Mouse (Mus musculus) embryonic fibroblast, embryonic 13.5 days (primary cell): ENCODE results near the gene Taf15. TPM values are rescaled to one million over a fixed set of nuclear protein-coding genes. Genes with fewer than 3 reads are reported as not detected.
A peak's percentile ranks its signal among the peaks of the same experiment; 100 is the strongest.

Experiments
- H3K27ac ChIP-seq: 2 replicates; pipeline ENCODE4 v1.5.1; 2012; ENCODE audit warnings: low read length, control low read depth, inconsistent platforms; ENCODE audit not compliant: insufficient read depth
- H3K4me1 ChIP-seq: 2 replicates; pipeline ENCODE4 v1.6.1; 2011; ENCODE audit warnings: low read length; ENCODE audit not compliant: control insufficient read depth, insufficient read depth
- H3K4me3 ChIP-seq: 2 replicates; pipeline ENCODE4 v1.5.1; 2011; ENCODE audit warnings: mild to moderate bottlenecking, control low read depth, low read length; ENCODE audit not compliant: insufficient read depth
- CTCF ChIP-seq: IDR thresholded peaks from 2 replicates; pipeline ENCODE4 v1.5.1; 2011; ENCODE audit warnings: mild to moderate bottlenecking, control low read depth, low read length, moderate library complexity, borderline replicate concordance; ENCODE audit not compliant: insufficient read depth
- POLR2A ChIP-seq: IDR thresholded peaks from 2 replicates; pipeline ENCODE4 v1.6.1; 2011; ENCODE audit warnings: low read depth, mild to moderate bottlenecking, control low read depth, low read length, moderate library complexity
- polyA plus RNA-seq: library from polyadenylated mRNA; stranded (reverse); fragments of >200 nt; gene quantifications from 2 replicates; pipeline ENCODE4 v1.2.4, GENCODE M21; 2011; ENCODE audit warnings: low read depth; ENCODE audit not compliant: missing spikeins, insufficient read length

The Taf15 gene
- polyA plus RNA-seq: 191 and 263 TPM in 2 replicates

DNA sequence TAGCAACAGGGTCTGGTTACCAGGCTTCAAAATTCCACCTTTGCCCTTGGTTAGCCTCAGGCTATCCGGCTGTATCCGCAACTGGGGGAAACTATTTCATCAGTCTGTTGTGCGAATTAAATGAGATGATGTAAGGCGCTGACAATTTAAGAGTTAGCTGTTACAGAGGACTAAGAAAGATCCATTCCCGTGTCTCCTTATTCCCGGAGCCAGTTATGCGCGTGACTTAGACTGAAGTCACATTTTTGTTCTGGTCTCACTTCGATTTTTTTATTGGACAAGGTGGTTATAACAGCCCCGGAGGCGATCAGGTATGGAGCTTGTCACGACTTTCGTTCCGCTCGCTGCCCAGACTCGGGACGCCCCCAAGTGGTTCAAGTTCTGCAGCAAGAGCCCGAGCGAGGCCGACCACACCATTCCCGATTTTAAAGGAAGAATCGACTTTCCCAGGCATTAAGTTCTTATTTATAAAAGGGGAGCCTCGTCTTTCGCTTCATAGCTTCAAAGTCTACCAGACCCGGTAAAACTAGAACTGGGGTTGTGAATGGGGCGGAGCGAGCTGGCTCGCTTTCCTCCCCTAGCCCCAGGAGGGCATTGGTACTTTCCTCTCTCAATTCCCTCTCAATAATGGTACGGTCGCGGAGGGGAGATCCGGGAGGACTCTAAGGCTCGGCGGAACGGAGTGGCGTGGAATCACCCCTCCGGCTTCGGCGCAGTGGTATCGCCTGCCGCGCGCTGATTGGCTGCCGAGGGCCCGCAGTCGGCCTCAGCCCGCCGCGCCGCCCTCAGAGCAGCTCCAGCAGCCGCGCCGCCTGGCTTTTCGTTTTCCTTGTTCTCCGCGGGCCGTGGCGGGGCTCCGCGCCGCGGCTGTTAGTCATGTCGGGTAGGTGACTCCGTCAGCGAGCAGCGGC, at the start of gene Taf15:
TSS of gene Taf15 (plus strand) at position 763 of the 911 bp plus-strand sequence.
- TF ChIP-seq POLR2A (peak; percentile 87), CTCF (peak; percentile 45)
- Histone ChIP-seq H3K4me1 (peaks cover 3% of the 10 kb centered on the region; the same call in 1 of the 2 replicates), H3K27ac (peak within 1 kb of the TSS; percentile 96), H3K4me3 (peak within 1 kb of the TSS; percentile 96)

DNA sequence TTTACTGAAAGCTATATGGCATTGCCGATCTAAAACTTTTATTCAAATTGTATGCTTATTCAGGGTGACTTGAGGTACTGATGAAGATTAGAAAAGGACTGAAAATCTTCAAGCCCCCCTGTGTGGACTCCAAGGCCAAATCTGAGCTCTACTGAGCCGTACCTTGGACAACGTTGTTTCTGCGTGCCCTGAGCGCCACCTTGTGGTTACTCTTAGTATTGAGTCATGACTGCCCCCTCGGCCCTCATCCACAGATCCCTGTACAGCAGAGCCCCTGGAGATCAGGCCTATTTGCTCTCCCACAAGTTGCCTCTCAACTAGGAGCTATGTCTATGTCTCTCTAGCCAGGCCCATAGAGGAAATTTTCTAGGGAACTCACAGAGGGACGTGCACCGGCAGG, 48.2 kb upstream of the Taf15 start:
- no peak overlapping the region for H3K4me3 ChIP-seq
- H3K27ac ChIP-seq: no peak overlapping the region
- TF ChIP-seq POLR2A (no peak), CTCF (peak; percentile 96)
- H3K4me1 ChIP-seq: no peaks in the 10 kb centered on the region

DNA sequence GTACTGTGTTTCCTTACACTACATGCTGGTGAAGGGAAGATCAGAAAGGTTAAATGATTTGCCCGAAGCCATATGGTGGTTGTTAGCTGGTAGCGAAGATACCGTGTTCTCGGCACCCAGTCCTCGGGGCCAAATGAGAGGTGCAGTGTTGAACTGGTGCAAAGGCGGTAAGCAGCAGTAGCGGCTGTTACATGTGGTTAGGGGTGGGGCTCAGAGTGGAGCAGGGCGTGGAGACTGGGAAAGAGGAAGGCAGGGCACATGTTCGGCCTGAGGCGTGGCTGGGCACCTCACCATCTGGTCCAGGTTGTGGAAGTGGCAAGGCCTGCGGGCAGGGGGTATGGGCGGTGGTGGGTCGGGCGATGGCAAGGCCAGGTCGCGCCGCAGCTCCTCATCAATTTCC, 45.9 kb upstream of the Taf15 start:
- Histone ChIP-seq H3K4me1 (no peaks in the 10 kb centered on the region), H3K4me3 (no peak overlapping the region), H3K27ac (no peak overlapping the region)
- TF ChIP-seq CTCF (no peak), POLR2A (no peak)

DNA sequence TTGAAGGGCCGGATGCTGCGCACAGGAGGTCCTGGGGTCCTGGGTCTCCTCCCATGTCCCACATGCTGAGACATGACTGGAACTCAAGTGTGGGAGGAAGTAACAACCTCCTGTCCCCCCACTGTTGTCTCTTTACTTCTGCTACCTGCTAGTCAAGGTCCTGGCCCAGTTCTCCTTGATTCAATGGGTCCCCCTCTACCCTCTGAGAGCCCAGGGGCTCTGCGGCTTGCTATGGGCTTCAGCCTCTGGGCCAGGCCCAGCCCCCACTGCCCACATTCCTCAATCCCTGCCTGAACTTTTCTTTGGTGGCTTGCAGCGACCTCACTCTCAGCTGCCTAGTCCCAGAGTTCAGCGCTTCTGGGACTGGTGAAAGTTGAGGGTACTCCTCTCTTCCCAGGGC, 43.5 kb upstream of the Taf15 start, which contains the start of gene Gas2l2:
TSS of gene Gas2l2 (minus strand) at position 101 of the 400 bp plus-strand sequence.
- Histone ChIP-seq H3K27ac (no peak within 1 kb of the TSS), H3K4me1 (no peaks in the 10 kb centered on the region), H3K4me3 (no peak within 1 kb of the TSS)
- TF ChIP-seq CTCF (no peak), POLR2A (no peak)

DNA sequence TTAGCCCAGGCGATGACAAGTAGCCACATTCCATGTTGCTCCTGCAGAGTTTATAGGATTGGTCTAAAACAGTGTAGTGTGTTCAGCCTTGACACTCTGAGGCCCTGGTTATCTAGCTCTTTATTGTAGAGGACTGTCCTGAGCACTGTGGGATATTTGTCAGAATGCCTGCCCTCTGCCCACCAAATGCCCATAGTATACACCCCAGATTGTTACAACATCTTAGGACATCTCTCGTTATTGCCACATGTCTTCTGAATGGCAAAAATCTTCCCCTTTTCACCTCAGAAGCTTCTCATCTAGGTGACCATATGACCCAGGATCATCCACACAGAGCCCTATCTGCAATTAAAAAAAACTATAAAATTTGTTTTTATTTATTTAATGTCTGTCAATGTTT, 40.4 kb upstream of the Taf15 start:
- Histone ChIP-seq H3K4me1 (no peaks in the 10 kb centered on the region), H3K27ac (no peak overlapping the region)

DNA sequence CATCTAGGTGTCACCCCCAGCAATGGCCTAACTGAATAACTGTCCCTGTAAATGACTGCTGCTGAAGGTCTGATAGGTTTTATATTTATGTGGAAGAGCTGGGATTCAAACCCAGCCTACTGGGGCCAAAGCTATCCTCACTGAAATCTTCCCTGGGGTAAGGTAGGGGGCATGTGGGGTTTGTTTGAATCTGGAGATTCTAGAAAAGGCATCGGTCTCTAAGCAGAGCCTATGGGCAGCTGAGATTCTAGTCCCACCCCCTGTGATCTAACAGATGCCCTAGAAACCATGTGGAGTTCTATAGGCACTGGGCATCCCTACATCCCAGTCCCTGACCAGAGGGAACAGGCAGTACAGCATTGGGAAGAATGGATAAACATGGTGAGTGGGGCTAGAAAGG, 35.5 kb upstream of the Taf15 start, which contains the start of gene 1700020L24Rik:
TSS of gene 1700020L24Rik (plus strand) at position 301 of the 400 bp plus-strand sequence.
- H3K27ac ChIP-seq: no peak within 1 kb of the TSS
- H3K4me3 ChIP-seq: no peak within 1 kb of the TSS
- no peaks in the 10 kb centered on the region for H3K4me1 ChIP-seq
- TF ChIP-seq CTCF: no peak
- no peak for TF ChIP-seq POLR2A

More for the DNA sequence above, 40.4 kb upstream of the Taf15 start:
- TF ChIP-seq CTCF (no peak), POLR2A (no peak)
- H3K4me3 ChIP-seq: no peak overlapping the region

DNA sequence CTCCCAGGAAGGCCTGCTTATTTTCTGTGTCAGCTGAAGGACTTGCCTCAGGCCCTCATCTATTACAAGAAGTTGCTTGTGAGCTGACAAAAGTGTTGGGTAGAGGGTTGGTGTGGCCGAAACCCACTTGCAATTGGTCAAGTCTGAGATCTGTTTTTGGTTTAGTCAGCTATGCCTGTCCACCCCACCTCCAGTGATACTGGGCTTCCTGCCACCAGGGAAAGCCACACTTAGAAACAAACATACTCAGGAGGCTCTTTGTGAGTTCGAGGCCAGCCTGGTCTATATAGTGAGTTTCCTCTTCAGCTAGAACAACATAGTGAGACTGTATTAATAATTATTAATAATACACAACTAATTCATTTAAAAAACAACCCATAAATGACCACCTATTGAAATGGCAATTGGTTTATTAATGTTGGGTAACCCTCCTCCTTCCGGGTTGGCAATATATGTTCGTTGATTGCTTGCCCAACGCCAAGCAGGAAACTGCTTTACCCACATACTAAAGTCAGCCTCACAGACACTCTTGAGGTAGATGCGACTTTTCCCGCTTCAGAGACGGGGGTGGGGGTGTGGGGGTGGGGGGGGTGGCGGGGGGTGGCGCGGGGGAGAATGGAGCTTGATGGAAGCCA, 33.3 kb upstream of the Taf15 start:
- no peak overlapping the region for H3K4me3 ChIP-seq
- no peak overlapping the region for H3K27ac ChIP-seq
- TF ChIP-seq POLR2A: no peak
- TF ChIP-seq CTCF: no peak
- no peaks in the 10 kb centered on the region for H3K4me1 ChIP-seq

DNA sequence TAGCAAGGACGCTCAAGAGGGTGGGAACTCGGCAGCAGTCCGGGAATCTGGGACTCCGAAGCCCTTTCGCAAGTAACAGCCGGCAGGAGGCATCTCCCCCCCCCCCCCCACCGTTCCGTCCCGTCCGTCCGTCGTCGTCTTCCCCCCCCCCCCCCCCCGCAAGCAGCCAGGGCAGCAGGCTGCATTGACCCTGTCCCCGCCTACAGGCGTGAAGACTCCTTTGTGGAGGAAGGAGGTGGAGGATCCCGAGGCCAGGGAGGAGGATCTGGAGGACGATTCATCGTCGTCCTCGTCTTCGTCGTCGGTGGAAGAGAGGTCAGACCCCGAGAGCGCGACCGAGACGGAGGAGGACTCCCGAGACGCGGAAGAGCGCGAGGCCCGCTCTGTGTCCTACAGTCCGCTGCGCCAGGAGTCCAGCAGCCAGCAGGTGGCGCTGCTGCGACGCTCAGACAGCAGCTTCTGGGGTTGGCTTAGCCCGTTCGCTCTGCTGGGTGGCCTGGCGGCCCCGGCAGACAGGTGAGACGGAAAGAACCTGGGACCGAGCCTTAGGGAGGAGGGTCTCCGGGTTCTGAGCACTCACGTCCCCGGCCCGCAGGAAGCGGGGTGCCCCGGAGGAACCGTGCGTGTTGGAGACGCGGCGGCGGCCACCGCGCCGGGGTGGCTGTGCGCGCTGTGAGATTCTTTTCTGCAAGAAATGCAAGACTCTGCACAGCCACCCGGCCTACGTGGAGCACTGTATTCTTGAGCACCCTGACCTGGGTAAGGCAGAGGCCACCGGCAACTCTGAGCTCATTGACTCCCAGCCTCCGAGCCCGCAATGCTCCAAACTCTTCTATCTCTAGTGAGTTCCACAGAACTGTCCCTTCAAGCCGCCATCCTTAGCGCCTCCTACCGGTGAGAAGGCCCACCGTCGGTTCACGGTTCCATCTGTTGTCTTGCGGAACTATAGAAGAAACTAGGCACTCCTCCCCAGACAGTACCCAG, 32.5 kb upstream of the Taf15 start:
- Histone ChIP-seq H3K4me3 (peak overlapping the region; percentile 59), H3K4me1 (no peaks in the 10 kb centered on the region), H3K27ac (no peak overlapping the region)
- peak; percentile 99 for TF ChIP-seq CTCF
- TF ChIP-seq POLR2A: peak; percentile 28; the same call in 1 of the 2 replicates

DNA sequence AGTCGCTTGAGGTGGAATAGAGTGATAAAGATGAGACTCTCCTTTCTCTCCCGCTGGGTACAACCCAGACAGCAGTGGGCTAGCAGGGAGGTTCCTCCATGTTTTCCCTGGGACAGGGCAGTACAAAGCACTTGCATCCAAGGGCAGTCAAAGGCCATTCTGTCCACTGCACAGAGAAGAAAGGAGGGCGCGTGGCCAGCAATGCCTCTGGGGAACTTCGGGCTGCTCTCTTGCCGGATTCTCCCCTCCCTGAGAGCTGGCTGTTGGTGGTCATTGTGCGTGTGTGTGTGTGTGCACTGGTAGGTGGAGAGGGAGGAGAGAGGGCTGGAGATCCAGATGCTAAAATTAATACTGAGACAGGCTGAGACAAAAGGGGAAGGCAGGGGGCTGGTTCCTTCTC, 31.7 kb upstream of the Taf15 start:
- H3K4me1 ChIP-seq: no peaks in the 10 kb centered on the region
- no peak overlapping the region for H3K4me3 ChIP-seq
- TF ChIP-seq POLR2A (no peak), CTCF (no peak)
- no peak overlapping the region for H3K27ac ChIP-seq
